Mouse (Mus musculus) brain, embryonic 18.5 days (tissue): ENCODE results near the gene Taf1c.
A peak's percentile ranks its signal among the peaks of the same experiment; 100 is the strongest.

ENCODE experiments used
- DNase-seq: peaks from one replicate; pipeline ENCODE4 v3.0.0-alpha.2; 2012; ENCODE audit warnings: low read depth, low spot score

Taf1c gene

GRCm38 (mm10) chr8:119604996-119605395, at the start of gene Taf1c:
Gene Taf1c (minus strand): TSS chr8:119605222.
- peak; percentile 76 for DNase-seq

- no peak for DNase-seq
Observed at GRCm38 (mm10) chr8:119651324-119651723, 46.3 kb upstream of the Taf1c start.

GRCm38 (mm10) chr8:119646846-119647245, 41.8 kb upstream of the Taf1c start:
- no peak for DNase-seq

GRCm38 (mm10) chr8:119646197-119646596, 41.2 kb upstream of the Taf1c start:
- DNase-seq = no peak

GRCm38 (mm10) chr8:119644981-119645597, 40.1 kb upstream of the Taf1c start:
- no peak for DNase-seq

GRCm38 (mm10) chr8:119644429-119644960, 39.5 kb upstream of the Taf1c start:
- DNase-seq = no peak

- DNase-seq = no peak
Observed at GRCm38 (mm10) chr8:119642960-119643359, 37.9 kb upstream of the Taf1c start.

- DNase-seq = no peak
Observed at GRCm38 (mm10) chr8:119641058-119641457, 36.0 kb upstream of the Taf1c start.

- DNase-seq = no peak
Observed at GRCm38 (mm10) chr8:119639798-119640197, 34.8 kb upstream of the Taf1c start.

- DNase-seq = no peak
Observed at GRCm38 (mm10) chr8:119638261-119638660, 33.2 kb upstream of the Taf1c start.

GRCm38 (mm10) chr8:119637381-119637780, 32.4 kb upstream of the Taf1c start:
- no peak for DNase-seq

- DNase-seq = no peak
Observed at GRCm38 (mm10) chr8:119636766-119637165, 31.7 kb upstream of the Taf1c start.

- DNase-seq = no peak
Observed at GRCm38 (mm10) chr8:119635958-119636357, 30.9 kb upstream of the Taf1c start.

- no peak for DNase-seq
Observed at GRCm38 (mm10) chr8:119635378-119635777, 30.4 kb upstream of the Taf1c start, which contains the start of gene Kcng4. Gene Kcng4 (minus strand): TSS chr8:119635680.

- no peak for DNase-seq
Observed at GRCm38 (mm10) chr8:119634616-119635336, 29.8 kb upstream of the Taf1c start.

- no peak for DNase-seq
Observed at GRCm38 (mm10) chr8:119632909-119633308, 27.9 kb upstream of the Taf1c start.

- no peak for DNase-seq
Observed at GRCm38 (mm10) chr8:119632246-119632645, 27.2 kb upstream of the Taf1c start.

GRCm38 (mm10) chr8:119630841-119631240, 25.8 kb upstream of the Taf1c start:
- no peak for DNase-seq

- no peak for DNase-seq
Observed at GRCm38 (mm10) chr8:119627613-119628359, 22.8 kb upstream of the Taf1c start.

- DNase-seq = no peak
Observed at GRCm38 (mm10) chr8:119627199-119627598, 22.2 kb upstream of the Taf1c start.

- DNase-seq = no peak
Observed at GRCm38 (mm10) chr8:119625788-119626187, 20.8 kb upstream of the Taf1c start.

GRCm38 (mm10) chr8:119624916-119625315, 19.9 kb upstream of the Taf1c start:
- no peak for DNase-seq
